Mouse (Mus musculus) adrenal gland, adult 18-20 months (tissue): ENCODE results near the gene Mnat1. TPM values are rescaled to one million over a fixed set of nuclear protein-coding genes. Genes with fewer than 3 reads are reported as not detected.

Experiments used
- DNase-seq, 2 experiments: peaks; one replicate each; pipeline ENCODE4 v3.0.0; 2021 to 2022; ENCODE audit warnings: low spot score in 2 of 2
- total RNA-seq, 2 experiments: library from RNA; stranded (reverse); gene quantifications; 1 replicate in 1 of 2; 2 replicates in 1 of 2; pipeline ENCODE4 v1.2.3; 2021

The Mnat1 gene
- total RNA-seq, 2 experiments from 2014 or later = 15.0 to 16.6 TPM

DNA sequence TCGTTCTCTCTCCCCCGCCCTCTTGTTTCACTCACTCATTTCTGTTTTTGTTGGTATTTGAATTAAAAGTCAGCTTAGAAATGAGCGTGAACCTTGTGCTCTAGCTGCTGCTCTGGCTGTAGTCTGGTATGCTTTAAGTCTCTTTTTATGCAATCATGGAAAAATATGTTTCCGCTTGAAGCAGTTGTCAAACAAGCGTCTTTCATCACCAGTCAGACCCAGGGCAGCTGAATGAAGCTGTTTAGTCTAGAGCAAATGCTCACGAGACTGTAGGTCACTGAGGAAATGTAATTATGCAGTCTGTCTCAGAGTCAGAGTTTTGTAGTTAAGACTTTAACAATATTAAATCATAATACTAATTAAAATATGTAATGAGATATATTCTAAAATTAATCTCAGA is 100.4 kb downstream of the Mnat1 start:
- DNase-seq = no peak

DNA sequence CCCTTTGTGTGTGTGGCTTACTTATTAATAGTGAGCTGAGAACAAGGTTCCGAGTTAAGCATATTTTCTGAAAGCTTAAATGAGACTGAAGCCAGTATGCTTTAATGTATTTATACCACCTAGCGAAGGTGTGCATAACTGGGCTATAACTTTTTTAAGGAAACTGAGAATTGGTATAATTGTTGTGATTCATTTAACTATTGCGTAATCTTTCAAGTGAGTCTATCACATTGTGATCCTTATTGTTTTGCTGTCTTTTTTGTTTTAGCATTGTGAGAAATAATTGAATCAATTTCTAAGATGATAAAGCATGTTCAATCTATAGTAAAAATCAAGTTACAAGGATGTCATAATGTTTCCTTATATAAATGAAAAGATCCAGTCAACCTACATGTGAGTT is 104.9 kb downstream of the Mnat1 start:
- no peak for DNase-seq

DNA sequence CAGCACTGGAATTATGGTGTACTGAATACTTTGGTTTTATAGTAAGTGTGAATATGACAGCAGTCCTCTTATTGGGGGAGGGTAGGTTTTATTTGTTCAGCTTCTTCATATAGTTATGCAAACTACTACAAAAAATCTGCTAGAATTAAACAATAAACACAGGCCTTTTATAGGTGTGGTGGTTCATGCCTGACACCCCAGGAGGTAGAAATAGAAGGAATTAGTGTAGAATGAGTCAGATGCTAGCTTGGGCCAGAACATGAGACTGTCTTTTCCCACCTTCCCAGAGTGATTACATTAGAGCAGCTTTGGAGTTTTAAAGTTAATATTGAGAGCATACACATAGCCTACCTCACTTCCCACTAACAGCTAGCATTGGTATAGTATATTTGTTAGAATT is 106.7 kb downstream of the Mnat1 start:
- no peak for DNase-seq

DNA sequence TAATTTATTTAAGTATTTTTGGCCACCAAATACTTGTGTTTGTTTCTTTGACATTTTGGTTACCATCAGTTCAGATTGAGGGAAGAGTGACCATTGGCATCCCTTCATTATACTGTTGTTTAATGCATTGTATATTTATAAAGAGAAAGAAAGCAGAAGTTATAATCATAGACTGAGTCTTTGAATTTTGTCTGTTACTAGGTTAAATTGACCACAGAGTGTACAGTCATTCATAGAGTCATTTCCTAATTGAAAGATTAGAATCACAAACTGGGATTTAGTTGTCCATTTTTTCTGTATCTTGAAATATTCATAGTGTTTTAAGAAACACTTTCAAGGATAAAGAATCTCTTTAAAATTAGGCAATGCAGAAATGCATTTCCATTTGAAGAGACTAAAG is 108.0 kb downstream of the Mnat1 start:
- DNase-seq = no peak

DNA sequence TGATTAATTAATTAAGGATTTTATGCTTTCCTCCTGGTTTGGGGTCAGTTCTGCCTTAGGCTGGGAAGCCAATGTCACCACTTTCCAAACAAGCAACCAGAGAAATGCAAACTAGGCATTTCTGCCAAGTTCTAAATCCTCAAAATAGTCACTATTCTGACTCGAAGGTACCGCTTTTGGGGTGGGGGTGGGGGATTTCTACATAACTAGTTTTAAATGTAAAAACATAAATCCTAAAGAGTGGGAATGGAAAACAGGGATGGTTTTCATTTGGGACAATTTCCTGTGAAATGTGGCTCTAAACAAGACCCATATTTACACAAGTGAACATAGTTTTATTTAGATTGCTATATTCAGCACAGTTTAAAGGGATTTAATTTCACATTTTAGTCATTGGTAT is 109.1 kb downstream of the Mnat1 start:
- DNase-seq = no peak

DNA sequence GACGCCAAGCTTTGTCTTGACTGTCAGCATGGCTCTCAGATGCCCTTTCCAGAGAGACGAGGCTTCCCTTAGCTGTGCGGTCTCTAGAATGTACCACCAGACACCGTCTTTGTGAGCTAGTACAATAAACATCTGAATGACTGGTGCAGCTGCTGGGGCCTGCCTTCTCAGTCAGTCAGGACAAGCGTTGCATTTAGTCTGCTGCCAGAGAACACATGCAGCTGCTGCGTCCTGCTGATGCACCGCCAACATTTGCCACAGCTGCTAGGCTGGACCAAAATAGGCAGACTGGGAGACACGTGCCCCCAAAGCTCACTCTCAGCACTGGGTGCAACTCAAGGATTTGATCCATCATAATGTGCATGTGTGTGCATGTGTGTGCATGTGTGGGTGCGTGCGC is 118.4 kb downstream of the Mnat1 start:
- DNase-seq = no peak

DNA sequence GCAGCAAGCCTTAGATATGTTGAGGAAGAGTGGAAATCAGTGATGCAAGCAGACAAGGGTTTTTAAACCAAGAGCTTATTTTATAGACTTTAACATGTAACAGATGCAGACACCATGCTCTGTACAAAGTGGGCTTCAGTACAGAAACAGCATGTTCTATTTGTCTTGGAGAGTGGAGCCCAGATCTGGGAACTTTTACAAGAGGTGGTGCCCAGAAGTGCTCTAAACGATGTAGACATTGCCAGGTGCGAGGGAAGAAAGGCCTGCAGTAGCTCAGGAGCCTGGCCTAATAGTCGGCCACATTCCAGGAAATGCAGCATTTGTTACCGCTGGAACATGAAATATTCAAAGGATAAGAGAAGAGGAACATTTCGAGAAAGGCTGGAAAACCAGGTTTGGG is 122.2 kb downstream of the Mnat1 start:
- DNase-seq = no peak

DNA sequence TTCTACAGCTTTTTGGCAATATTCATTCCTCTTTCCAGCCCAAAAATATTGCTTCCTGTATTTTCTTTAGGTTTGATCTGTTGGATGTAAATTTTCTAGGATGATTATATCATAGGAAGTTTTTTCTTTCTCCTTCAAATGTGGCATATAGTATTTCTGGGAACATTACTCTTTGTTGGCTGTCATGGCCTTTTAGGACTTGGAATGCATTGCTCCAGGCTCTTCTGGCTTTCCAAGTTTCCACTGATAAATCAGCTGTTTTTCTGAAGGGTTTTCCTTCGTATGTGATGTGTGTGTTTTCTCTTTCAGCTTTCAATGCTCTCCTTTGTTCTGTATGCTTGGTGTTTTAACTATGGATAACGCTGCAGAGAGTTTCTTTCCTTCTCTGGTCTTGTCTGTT is 131.5 kb downstream of the Mnat1 start:
- DNase-seq = no peak

DNA sequence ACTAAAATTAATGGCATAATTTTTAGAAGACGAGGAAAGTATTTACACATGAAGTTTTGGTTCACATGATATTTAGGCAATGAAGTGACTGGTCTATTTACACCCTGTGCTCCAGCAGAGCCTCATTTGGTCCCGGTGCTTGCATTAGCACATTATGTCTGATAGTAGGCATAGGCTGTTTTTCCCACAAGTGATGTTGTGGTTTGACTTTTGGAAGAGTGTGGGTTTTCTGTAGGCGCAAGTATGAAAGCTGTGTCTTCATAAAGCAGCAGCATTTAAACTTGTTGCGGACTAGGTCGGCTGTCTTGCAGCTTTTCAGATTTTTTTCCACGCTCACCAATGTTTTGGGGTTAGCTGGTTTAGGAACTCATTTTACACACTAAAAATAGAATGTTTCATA is 135.8 kb downstream of the Mnat1 start:
- DNase-seq = no peak

DNA sequence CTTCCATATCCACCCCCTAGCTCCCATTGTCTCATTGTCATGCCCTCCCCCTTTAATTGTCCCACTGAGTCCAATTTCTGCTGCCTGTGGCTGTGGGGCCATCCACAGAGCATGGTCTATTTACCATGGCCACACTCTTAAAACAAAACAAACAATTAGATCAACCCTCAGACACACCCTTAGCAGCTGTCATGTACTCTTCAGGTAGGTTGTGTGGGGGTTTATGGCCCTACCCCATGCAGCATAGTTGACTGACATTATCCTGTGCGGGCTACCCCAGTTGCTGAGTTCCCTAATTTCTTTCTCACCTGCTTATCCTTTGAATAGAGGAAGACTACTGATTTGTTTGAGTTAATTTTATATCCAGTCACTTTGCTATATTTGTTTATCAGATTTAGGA is 136.8 kb downstream of the Mnat1 start:
- DNase-seq = no peak

DNA sequence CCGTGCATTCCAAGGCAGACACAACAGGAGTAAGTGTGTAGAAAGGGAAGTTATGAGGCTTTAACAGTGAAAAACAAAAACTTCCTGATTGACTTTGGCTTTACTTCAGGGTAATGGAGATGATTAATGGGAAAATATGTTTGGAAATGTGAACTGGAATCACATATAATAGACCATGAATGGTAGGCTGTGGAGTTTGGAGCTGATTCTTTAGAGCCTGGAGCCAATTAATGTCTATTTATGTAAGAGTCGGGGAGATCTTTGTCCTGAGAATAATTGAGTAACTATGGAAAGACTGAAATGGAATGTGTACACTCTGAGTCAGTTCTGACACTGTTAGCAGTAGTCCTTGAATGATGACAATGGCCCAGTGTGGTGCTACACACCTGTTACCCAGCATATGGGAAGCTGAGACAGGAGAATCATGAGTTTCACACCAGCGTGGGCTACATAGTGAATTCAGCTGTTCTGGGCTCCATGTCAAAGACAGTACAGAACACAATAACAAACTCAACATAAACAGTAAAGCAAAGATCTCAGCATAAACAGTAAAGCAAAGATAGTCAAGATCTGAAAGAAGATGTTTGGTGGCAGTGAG is 142.0 kb downstream of the Mnat1 start:
- no peak for DNase-seq

DNA sequence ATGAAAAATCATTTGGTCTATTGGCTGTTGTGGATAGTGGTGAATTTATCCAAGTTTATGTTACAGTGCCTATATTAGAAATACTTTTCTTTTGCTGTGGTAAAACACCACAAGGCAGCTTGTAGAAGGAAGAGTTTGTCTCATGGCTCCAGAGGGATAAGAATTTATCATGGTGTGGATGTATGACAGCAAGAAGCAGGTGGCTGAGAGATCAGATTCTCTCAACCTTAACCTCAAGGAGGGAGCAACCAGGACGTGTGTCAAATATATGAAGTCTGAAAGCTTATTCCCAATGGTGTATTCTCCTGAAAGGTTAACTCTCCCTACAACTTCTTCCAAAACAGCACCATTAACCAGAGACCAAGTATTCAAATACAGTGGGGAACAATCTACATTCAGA is 143.1 kb downstream of the Mnat1 start:
- DNase-seq = no peak

DNA sequence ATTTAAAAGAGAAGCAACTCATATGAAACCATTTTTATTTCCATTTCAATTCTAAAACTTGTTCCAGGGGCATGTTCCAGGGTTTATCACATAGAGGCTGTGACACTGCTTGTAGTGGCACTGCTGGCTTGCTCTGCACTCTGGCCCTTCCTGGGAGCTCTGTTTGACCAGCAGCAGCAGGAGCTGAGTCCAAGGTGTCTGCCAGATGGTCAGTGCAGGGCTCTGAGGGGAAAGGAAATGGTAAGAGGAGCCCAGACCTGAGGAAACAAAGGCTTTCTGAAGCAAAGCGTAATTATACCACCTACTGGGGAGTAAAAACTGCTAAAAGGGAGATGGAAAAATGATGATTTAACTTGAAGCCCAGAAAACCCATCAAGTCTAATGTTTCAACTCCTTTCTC is 145.0 kb downstream of the Mnat1 start:
- no peak for DNase-seq

DNA sequence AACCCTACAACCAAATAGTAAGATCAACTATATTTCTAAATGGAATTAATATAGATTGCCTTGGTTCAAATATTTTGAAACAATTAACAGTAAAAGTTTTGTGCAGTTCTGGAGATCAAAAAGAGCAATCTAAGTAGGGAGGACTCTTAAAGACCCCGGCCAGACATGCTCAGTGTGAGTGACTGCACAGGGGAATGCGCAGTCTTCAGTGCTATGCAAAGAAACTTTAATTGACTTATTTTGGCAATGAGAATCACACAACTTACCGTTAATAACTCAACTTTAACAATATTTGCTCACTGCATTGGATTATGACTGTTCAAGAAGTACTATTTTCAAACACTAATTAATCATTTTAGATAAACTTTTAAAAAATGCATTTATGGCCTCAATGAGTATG is 146.0 kb downstream of the Mnat1 start:
- DNase-seq = no peak

DNA sequence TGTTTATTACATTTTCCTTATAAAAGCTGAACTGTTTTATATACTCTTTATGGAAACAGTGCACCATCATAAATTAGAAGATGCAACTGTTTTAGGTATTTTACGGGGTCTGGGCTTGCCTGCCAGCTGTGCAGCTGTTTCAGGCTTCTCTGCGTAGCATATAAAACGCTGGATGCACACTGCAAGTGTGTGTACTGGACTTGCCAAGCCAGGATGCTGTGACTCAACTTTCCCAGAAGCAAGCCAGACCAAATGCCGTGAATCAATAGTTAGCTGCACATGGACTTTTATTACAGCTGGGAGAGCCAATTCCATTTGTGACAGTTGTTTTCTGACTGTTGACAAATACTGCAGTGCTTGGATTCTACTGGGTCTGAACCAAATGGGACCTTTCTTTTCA is 146.4 kb downstream of the Mnat1 start:
- DNase-seq = no peak

DNA sequence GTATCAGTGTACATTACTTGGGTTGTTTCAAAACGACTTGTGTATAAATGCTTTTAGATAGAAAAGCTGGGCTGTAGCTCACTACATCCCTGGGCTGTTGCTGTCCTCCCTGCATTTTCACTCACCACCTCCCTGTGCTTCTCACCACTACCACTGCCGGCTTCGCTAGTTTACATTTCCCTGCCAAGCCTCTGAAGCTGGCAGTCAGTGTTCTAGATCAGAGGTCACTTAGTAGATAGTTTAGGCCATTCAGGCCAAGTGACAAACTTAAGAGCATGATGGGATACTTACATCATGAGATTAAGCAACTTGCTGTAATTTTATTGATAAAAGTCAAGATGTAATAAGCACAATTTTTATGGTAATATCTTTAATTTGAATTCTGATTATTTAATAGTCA is 151.4 kb downstream of the Mnat1 start:
- DNase-seq = no peak

DNA sequence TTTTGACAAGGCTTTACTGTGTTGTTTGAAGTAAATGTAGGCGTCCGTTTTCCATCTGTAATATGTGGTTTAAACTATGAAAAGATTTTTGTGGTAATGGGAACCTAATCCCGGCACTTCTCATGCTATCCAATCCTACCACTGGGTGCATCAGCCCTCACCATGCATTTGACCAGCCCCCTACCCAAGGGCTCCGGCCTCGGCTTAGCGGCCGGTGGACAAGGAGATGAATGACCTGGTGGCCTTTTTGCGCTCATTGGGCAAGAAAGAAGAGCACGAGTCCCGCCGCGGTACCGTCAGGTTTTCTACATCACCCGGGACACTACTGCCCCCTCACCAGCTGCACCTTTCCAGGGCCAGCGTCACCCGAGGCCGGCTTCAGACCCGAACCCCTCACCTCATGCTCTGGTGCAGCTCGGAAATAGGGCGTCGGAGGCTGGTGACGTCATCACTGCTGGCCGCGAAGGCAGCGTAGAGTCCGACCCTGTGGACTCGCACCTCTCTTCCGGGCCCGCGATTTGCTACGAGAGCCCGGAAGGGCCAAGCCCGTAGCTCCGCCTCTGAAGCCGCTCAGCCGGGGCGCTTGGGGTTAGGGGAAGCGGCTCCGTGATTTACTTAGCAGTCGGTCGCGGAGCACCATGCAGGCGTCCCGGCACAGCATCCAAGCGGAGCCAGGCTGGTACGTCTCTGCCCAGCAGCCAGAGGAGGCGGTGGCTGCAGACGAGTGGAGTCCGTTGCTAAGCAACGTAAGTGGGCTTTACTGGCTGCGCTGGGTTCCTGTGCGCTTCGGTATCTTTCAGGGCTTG is 163.0 kb downstream of the Mnat1 start, which contains the start of the genes Trmt5 and Slc38a6:
Gene Trmt5, minus strand, starts transcription at position 424 of the 806 bp plus-strand sequence.
Gene Slc38a6, plus strand, starts transcription at position 493 of the 806 bp plus-strand sequence.
- DNase-seq = peak; percentile 86 to 89

DNA sequence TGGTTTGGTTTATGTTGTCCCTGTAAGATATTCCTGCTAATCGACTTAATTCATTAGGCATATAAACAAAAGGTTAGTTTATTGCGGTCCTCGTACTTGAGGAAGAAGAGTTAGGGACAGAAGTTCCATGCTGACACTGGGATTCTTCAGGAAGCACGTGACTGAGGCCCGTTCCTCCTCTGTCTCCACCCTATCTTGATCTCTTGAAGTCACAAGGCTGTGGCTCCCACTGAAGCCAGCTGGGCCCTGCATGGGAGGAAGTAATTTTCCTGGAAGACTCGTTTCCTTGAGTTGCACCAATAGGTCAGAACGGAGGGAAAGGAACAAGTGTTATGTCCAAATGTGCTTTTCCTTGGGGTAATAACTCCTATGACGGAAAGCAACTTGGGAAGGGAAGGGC is 164.1 kb downstream of the Mnat1 start:
- no peak for DNase-seq

DNA sequence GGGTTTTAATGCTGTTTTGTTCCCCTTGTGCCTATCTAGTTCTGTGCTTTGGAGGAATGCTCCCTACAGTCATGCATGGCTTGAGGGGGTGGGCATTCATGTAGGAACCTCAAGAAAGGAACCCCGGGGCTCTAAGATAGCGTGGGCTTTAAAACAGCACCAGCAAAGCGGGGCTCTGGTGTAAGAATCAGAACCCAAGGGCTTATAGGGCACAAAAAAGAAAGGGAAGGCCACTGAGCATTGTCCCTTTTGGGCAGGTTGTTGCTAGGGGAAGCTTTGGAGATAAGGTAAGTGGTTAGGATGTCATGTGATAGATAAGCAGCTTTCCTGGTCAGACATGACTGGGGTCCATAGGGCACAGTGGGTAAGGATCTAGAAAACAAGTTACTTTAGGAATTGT is 165.1 kb downstream of the Mnat1 start:
- DNase-seq = no peak

DNA sequence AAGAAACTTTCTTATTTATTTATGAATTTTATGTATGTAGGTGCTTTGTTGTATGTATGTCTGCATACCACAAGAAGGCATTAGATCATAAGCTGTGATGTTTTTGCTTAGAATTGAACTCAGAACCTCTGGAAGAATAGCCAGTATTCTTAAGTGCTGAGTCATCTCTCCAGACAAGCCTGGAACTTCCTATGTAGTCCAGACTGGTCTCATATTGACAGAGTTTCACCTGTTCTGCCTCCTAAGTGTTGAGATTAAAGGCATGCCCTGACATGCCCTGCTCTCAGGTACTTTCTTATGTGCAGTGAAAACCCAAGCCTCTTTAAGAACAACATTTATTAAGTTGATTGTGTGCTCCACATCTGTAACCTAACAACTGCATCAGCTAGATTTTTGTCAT is 171.4 kb downstream of the Mnat1 start:
- DNase-seq = no peak

DNA sequence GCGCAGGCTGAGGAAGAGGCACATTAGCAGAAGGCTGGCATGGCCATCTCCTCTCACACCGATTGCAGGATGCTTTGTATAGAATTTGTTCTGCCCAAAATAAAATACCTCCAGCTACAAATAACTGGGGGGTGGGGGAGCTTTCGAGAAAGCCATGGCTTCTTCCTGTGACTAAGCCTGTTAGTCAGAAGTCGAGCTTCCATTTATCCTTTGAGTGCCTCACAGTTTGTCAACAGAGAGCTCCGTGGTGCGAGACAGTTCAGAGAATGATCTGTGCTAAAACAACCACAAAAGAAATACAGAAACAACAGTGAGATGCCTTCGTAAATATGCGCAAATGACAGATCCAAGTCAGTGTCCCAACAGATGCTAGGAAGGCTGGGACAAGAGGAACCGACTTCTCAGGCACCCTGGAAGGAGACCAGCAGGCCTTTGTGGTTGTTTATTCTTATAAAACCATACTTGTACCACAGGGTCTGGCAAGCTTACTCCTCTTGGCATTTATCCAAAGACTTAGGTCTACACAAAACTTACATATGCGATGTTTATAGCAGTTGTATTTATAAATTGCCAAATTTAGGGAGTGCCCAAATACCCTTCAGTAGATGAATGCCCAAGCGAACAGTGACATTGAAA is 172.1 kb downstream of the Mnat1 start:
- no peak for DNase-seq

DNA sequence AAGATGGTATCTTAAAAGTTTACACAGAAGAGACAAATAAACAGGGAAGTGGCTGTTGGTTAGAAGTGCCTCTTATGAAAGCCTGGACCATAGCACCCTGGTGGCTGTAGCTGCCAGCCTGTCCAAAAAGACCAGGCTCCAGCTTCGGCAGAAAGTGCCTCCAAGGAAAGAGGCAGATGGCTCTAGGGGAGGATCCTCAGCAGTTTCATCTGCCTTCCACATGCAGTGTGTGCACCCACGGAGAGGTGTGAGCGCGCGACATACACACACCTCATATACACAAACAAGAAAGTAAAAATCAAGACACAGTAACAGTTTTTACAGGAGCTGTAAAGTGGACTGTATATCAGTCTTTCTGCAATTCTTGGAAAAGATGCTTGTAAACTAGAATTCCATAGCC is 175.1 kb downstream of the Mnat1 start:
- no peak for DNase-seq
